Mouse (Mus musculus) ES-E14 (cell line): ENCODE results near the gene Gm13089. TPM values are rescaled to one million over a fixed set of nuclear protein-coding genes. Genes with fewer than 3 reads are reported as not detected.
"Not testable (repeated sequence)": the region's sequence is repeated elsewhere in the genome, so short reads cannot be mapped to it uniquely, and the experiment has no call there.

ENCODE experiments used
- DNase-seq: peaks from one replicate; pipeline ENCODE4 v3.0.0-alpha.2; 2013; ENCODE audit warnings: low read depth, low spot score
- H3K27ac ChIP-seq: 2 replicates; pipeline ENCODE4 v1.5.1; 2012; ENCODE audit warnings: low read depth, mild to moderate bottlenecking, low read length, moderate library complexity, mixed read lengths; ENCODE audit not compliant: poor library complexity, insufficient read depth, severe bottlenecking
- H3K36me3 ChIP-seq: 2 replicates; pipeline ENCODE4 v1.6.1; 2012; ENCODE audit warnings: mild to moderate bottlenecking, low read length, moderate library complexity, mixed read lengths; ENCODE audit not compliant: control insufficient read depth, poor library complexity, insufficient read depth, severe bottlenecking
- H3K4me1 ChIP-seq, 2 experiments: fragments of 150-350 bp in 1 of 2; sonication (generic) in 1 of 2; 2 replicates each; pipeline ENCODE4 v1.6.1; 2012; ENCODE audit warnings: low read length in 2 of 2, mild to moderate bottlenecking in 1 of 2, mixed read lengths in 1 of 2; ENCODE audit not compliant: control insufficient read depth in 2 of 2, insufficient read depth in 2 of 2, poor library complexity in 1 of 2
- H3K4me3 ChIP-seq, 2 experiments: fragments of 150-350 bp in 1 of 2; sonication (generic) in 1 of 2; 2 replicates each; pipeline ENCODE4 v1.5.1; 2012; ENCODE audit warnings: low read length in 2 of 2, low read depth in 1 of 2, mild to moderate bottlenecking in 1 of 2, mixed read lengths in 1 of 2; ENCODE audit not compliant: insufficient read depth in 1 of 2, poor library complexity in 1 of 2, severe bottlenecking in 1 of 2
- H3K9ac ChIP-seq: 2 replicates; pipeline ENCODE4 v1.6.1; 2012; ENCODE audit warnings: low read depth, mild to moderate bottlenecking, low read length, mixed read lengths; ENCODE audit not compliant: poor library complexity, insufficient read depth, severe bottlenecking
- H3K9me3 ChIP-seq: fragments of 150-350 bp; sonication (generic); 2 replicates; pipeline ENCODE4 v1.6.1; 2012; ENCODE audit warnings: low read depth, mild to moderate bottlenecking, low read length; ENCODE audit not compliant: control insufficient read depth, insufficient read depth
- CHD2 ChIP-seq: IDR thresholded peaks from 2 replicates; pipeline ENCODE4 v1.6.1; 2014; ENCODE audit warnings: mild to moderate bottlenecking, low read depth, low read length, inconsistent platforms
- HCFC1 ChIP-seq: IDR thresholded peaks from 2 replicates; pipeline ENCODE4 v1.6.1; 2012; ENCODE audit warnings: low read length, inconsistent platforms, borderline replicate concordance; ENCODE audit not compliant: insufficient read depth
- MAFK ChIP-seq: IDR thresholded peaks from 2 replicates; pipeline ENCODE4 v1.6.1; 2014; ENCODE audit warnings: mild to moderate bottlenecking, low read depth, low read length, inconsistent platforms; ENCODE audit not compliant: insufficient read depth
- ZC3H11A ChIP-seq: IDR thresholded peaks from 2 replicates; pipeline ENCODE4 v1.6.1; 2012; ENCODE audit warnings: low read depth, mild to moderate bottlenecking, inconsistent platforms, low read length, borderline replicate concordance
- ZNF384 ChIP-seq: IDR thresholded peaks from 2 replicates; pipeline ENCODE4 v1.6.1; 2012; ENCODE audit warnings: low read depth, low read length, inconsistent platforms
- in situ Hi-C, 2 experiments: fragments of 600-800 bp; cut with MboI; formaldehyde crosslinking; loops; one replicate each; pipeline ENCODE4 v1.15.1; 2025; ENCODE audit warnings: low sequenced_read_pairs in 2 of 2, inconsistent platforms in 1 of 2; ENCODE audit not compliant: unreplicated experiment in 2 of 2
- total RNA-seq: library from RNA; depleted of rRNA; stranded (reverse); fragments of 300-350 nt; gene quantifications from 2 replicates; pipeline ENCODE4 v1.2.3, GENCODE M21; 2012; rRNA removed

The Gm13089 gene
- total RNA-seq = not detected in 2 replicates

- H3K36me3 ChIP-seq = no peaks in the 10 kb centered on the region
- TF ChIP-seq MAFK (no peak), ZC3H11A (no peak), CHD2 (no peak), ZNF384 (no peak), HCFC1 (no peak)
- no peak within 1 kb of the TSS for H3K4me3 ChIP-seq
- in situ Hi-C loops = no loop called here
- H3K27ac ChIP-seq = no peak within 1 kb of the TSS
- H3K4me1 ChIP-seq = no peaks in the 10 kb centered on the region
- no peak for DNase-seq
- no peak within 1 kb of the TSS for H3K9ac ChIP-seq
- H3K9me3 ChIP-seq = no peaks in the 10 kb centered on the region
These were observed at the start of gene Gm13089 for GRCm38 (mm10) chr4:143702611-143703010. Gene Gm13089, minus strand, starts transcription at chr4:143702711.

GRCm38 (mm10) chr4:143719155-143719554 lies 16.6 kb upstream of the Gm13089 start, which contains the start of gene Gm13078:
Gene Gm13078, plus strand, starts transcription at chr4:143719455.
- H3K9me3 ChIP-seq = no peaks in the 10 kb centered on the region
- no peak for TF ChIP-seq HCFC1
- TF ChIP-seq MAFK = no peak
- TF ChIP-seq ZNF384 = no peak
- no peak for TF ChIP-seq ZC3H11A
- no peak for TF ChIP-seq CHD2
- no peak within 1 kb of the TSS for H3K27ac ChIP-seq
- DNase-seq = no peak
- in situ Hi-C loops = no loop called here
- no peaks in the 10 kb centered on the region for H3K36me3 ChIP-seq
- H3K9ac ChIP-seq = no peak within 1 kb of the TSS
- no peaks in the 10 kb centered on the region for H3K4me1 ChIP-seq
- H3K4me3 ChIP-seq = no peak within 1 kb of the TSS

GRCm38 (mm10) chr4:143657146-143657545 lies 45.4 kb downstream of the Gm13089 start, which contains the start of gene Gm13088:
Gene Gm13088, minus strand, starts transcription at chr4:143657246.
- H3K9ac ChIP-seq, H3K36me3 ChIP-seq, H3K4me1 ChIP-seq, H3K9me3 ChIP-seq, DNase-seq, H3K27ac ChIP-seq, in situ Hi-C loops, H3K4me3 ChIP-seq: not testable (repeated sequence)

Other genes starting within 250 kb of the Gm13089 start
- 0.37 and 1.3 TPM in 2 replicates for gene Gm13043, start 191.4 kb downstream of the Gm13089 start, total RNA-seq
- gene Gm13040, start 166.8 kb downstream of the Gm13089 start, total RNA-seq = 1.4 TPM in 1 of 2 replicates, not detected in the other
- 1.5 and 1.6 TPM in 2 replicates for gene BC080695, start 151.0 kb downstream of the Gm13089 start, total RNA-seq
- gene Gm13057, start 151.0 kb downstream of the Gm13089 start, total RNA-seq = not detected in 2 replicates
- 0.42 and 0.67 TPM in 2 replicates for gene Gm13083, start 87.7 kb downstream of the Gm13089 start, total RNA-seq
- gene Gm13088, start 45.5 kb downstream of the Gm13089 start, total RNA-seq = not detected in 2 replicates
- 0.90 and 1.2 TPM in 2 replicates for gene Gm13078, start 16.7 kb upstream of the Gm13089 start, total RNA-seq
- gene Gm13023, start 86.6 kb upstream of the Gm13089 start, total RNA-seq = not detected in 2 replicates
- not detected in 2 replicates for gene Gm13084, start 113.4 kb upstream of the Gm13089 start, total RNA-seq
- gene Gm13103, start 143.8 kb upstream of the Gm13089 start, total RNA-seq = not detected in 2 replicates
- 0.69 and 1.1 TPM in 2 replicates for gene Pramef6, start 197.7 kb upstream of the Gm13089 start, total RNA-seq
- gene Pramef25, start 248.3 kb upstream of the Gm13089 start, total RNA-seq = 5.1 and 5.7 TPM in 2 replicates